Mouse (Mus musculus): ENCODE data around the gene Cd37.
A peak's percentile ranks its signal among the peaks of the same experiment; 100 is the strongest.

GRCm38 (mm10) chr7:45277136-45277760, 38.3 kb upstream of the Cd37 start, which contains the start of gene Slc6a21:
- TF ChIP-seq CTCF (IDR thresholded peaks at IDR 0.05; ENCODE audit: low read depth) (peak; percentile 94), EP300 (IDR thresholded peaks at IDR 0.05; ENCODE audit: low read depth) (no peak)
